22 mouse cellular contexts compared by ENCODE assay signal in genomic region chr2:158189451-158189850, GRCm38 (mm10). TPM values are rescaled to one million over a fixed set of nuclear protein-coding genes. Genes with fewer than 3 reads are reported as not detected.
DNase-seq lines count a peak whose midpoint lies in the region; ATAC-seq and TF ChIP-seq lines count a peak whose summit lies in the region.
"Had no signal": no experiment of that assay in that cellular context is flagged by ENCODE, and none has a peak within 500 bp of the region (broad histone marks: within the 10 kb centered on the region; RNA-seq: fewer than 3 reads in every experiment).

No protein-coding gene starts in this region.

- H3K27ac ChIP-seq in gastrocnemius, adult 2 months = no peak overlapping the region
- H3K27ac ChIP-seq: embryonic facial prominence, embryonic 12.5 days; forebrain, embryonic 13.5 days; heart, embryonic 15.5 days; hindbrain, embryonic 15.5 days had no signal

- DNase-seq in gastrocnemius, adult 2 months = peak; percentile 12
- no peak for DNase-seq in gastrocnemius, adult 18-20 months (ENCODE audit: low spot score)
- DNase-seq in ZHBTc4 (ENCODE audit: low read depth, low spot score) = peak; percentile 75
- no peak for DNase-seq in kidney, adult 8-10 months
- no peak for DNase-seq in embryo, embryonic 9.5 days (ENCODE audit: extremely low spot score)
- DNase-seq in left cerebral cortex, postnatal 10 days (ENCODE audit: extremely low spot score in 1 of 2, low spot score in 2 of 2) = no peak
- DNase-seq: adrenal gland, postnatal 25 days; B cell, adult 2 months; cerebellum, adult 2 months; cerebellum, postnatal 10 days; embryo, embryonic 11 days; forebrain, postnatal 0 days; gastrocnemius, postnatal 36 days; heart, adult 18-20 months had no signal

- H3K4me3 ChIP-seq in gastrocnemius, adult 2 months = no peak overlapping the region
- H3K4me3 ChIP-seq: embryonic facial prominence, embryonic 12.5 days; forebrain, embryonic 13.5 days; heart, embryonic 15.5 days; hindbrain, embryonic 15.5 days had no signal

- intact Hi-C loops in gastrocnemius, adult 2 months (cut with DNase I) = no loop called here
- intact Hi-C loops in left cerebral cortex, postnatal 10 days (cut with DNase I) = no loop called here

- ATAC-seq in megakaryocyte, adult 5-6 weeks (ENCODE audit: poor library complexity, severe bottlenecking) = peak; percentile 98
- ATAC-seq in neutrophil, adult 5-6 weeks (ENCODE audit: extremely low read depth, insufficient number of reproducible peaks, low FRiP score, poor library complexity, severe bottlenecking) = peak; percentile 82
- ATAC-seq: CD4-positive, CD25-positive, alpha-beta regulatory T cell, adult 4 months; forebrain, embryonic 13.5 days; forebrain, postnatal 0 days had no signal

- no peak for TF ChIP-seq CTCF in gastrocnemius, adult 2 months (IDR thresholded peaks at IDR 0.05)

RNA-seq across cellular contexts. Expression of gene D630003M21Rik, which starts 39.6 kb away (rescaled TPM):
- total RNA-seq in gastrocnemius, adult 2 months (2021) = 1 to 10 TPM; 1.2 to 2.2 TPM
- total RNA-seq in gastrocnemius, adult 18-20 months (2021) = 1 to 10 TPM; 1.2 to 1.7 TPM
- not detected in 2 replicates for total RNA-seq in megakaryocyte, adult 5-6 weeks (2015)
- total RNA-seq in megakaryocyte, adult 5-6 weeks (2017) = not detected in 2 replicates
- not detected in 2 replicates for total RNA-seq in neutrophil, adult 5-6 weeks (2017)
- total RNA-seq in left cerebral cortex, postnatal 10 days (2021) = 1 to 10 TPM; 3.3 to 3.7 TPM
- total RNA-seq: MEL had no signal

RNA-seq across cellular contexts. Expression of gene Tgm2, which starts 43.2 kb away (rescaled TPM):
- total RNA-seq in gastrocnemius, adult 2 months (2021) = 10 to 100 TPM; 44.2 to 55.4 TPM
- 10 to 100 TPM; 40.7 to 47.3 TPM for total RNA-seq in gastrocnemius, adult 18-20 months (2021)
- 0.71 and 1.0 TPM in 2 replicates for total RNA-seq in megakaryocyte, adult 5-6 weeks (2015)
- 2.1 and 2.6 TPM in 2 replicates for total RNA-seq in megakaryocyte, adult 5-6 weeks (2017)
- total RNA-seq in neutrophil, adult 5-6 weeks (2017) = 16.6 and 20.3 TPM in 2 replicates
- total RNA-seq in left cerebral cortex, postnatal 10 days (2021) = 1 to 10 TPM; 6.9 TPM

Comparison
In these comparisons a context has a peak if more than half of its experiments do, and no peak if none do; other contexts are left out.
1. DNase-seq: peak in gastrocnemius, adult 2 months (single experiment) and ZHBTc4 (single experiment); none in gastrocnemius, adult 18-20 months (single experiment), kidney, adult 8-10 months (0 of 2), embryo, embryonic 9.5 days (single experiment) and left cerebral cortex, postnatal 10 days (0 of 2).